Mouse (Mus musculus) thymus, postnatal 36 days (tissue): Measurements from ENCODE around the gene 4833420G17Rik.
A peak's percentile ranks its signal among the peaks of the same experiment; 100 is the strongest.
"Not testable (repeated sequence)": the region's sequence is repeated elsewhere in the genome, so short reads cannot be mapped to it uniquely, and the experiment has no call there.

ENCODE experiments used
- DNase-seq, 2 experiments: peaks; one replicate each; pipeline ENCODE4 v3.0.0; 2022; ENCODE audit warnings: mixed read lengths in 2 of 2

4833420G17Rik gene

DNA sequence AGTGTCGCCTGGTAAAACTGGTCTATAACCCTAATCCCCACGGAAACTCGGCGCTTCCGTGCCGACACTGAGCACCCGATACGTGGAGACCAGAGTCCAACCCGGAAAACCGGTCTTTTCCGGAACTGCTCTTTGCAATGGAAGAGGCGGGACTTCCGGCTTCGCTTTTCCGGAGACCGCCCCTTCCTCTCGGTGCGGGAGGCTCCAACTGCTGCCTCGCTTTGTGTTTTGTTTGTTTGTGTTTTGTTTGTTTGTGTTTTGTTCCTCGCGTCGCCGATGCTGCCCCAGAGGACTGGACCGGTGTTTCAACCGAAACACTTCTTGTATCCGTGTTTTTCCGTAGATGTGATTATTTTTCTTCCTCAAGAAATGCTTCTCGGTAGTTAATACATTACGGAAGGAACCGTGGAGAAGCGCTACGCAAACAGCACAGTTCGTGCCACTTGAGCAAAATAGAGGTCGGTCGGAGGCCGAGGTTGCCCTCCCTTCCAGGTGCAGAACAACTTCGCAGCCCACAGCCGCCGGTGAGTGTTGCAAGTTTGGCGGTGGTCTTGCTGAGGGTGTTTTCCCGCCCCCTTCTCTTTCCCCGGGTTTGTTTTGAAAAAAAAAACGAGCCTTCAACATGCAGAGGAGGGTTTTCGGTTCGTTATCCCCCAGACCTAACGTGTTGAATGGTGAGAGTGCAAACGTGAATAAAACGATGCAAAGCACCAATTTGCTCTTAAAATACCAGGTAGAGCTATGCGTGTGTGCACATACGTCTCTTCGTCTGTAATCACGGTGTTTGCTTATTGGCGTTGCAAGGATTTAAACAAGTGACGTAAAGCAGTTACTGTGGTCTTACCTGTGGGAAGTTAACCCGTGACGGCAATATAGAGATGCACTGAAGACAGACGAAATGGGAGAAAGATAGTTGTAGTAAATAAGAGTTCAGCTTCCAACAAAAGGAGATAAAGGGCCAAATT lies at the start of gene 4833420G17Rik:
Gene 4833420G17Rik, plus strand, starts transcription at position 173 of the 965 bp plus-strand sequence.
- DNase-seq: peak; percentile 82 to 86

DNA sequence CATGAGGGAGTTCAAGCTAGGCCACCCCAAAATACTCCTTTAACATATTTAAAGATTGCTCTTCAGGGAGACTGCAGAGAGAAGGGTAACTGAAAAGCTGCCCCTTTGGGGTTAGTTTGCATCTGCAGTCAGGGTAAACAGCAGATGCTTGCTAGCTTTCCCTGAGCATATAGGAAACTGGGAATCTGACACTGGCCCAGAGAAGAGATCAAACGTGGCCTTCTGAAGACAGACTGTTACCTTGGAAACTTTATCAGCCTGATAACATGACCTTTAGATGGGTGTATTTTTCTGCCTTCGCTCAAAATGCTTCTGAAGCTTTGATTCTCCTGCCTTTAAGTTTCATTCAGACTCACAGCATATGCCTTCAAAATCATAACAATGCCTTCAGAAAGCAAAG lies 49.5 kb upstream of the 4833420G17Rik start:
- no peak for DNase-seq

- no peak for DNase-seq
These were observed 44.1 kb upstream of the 4833420G17Rik start for GRCm38 (mm10) chr13:119418479-119418878.

GRCm38 (mm10) chr13:119430164-119430563 lies 32.4 kb upstream of the 4833420G17Rik start:
- DNase-seq: peak in 1 of 2 experiments; percentile 13

- no peak for DNase-seq
These were observed 30.5 kb upstream of the 4833420G17Rik start for GRCm38 (mm10) chr13:119432041-119432440.

DNA sequence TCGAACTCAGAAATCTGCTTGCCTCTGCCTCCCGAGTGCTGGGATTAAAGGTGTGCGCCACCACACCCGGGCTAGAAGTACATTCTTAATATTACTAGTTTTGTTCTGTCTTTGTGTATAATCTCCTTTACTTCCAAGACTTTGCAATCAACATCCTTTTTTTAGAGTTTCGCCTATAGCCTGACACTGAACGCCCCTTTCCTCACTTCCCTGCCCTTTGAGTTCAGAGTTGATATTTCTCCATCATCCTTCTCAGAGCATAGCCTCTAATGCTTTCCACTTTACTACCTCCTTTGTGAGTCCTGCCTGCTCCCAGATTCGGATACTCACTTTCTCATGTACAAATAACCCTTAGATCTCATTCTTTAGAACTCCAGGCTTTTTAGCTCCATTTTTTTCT lies 28.2 kb upstream of the 4833420G17Rik start:
- DNase-seq: no peak

- DNase-seq: no peak
These were observed 20.3 kb upstream of the 4833420G17Rik start for GRCm38 (mm10) chr13:119442244-119442643.

GRCm38 (mm10) chr13:119453563-119453962 lies 9.0 kb upstream of the 4833420G17Rik start:
- DNase-seq: no peak

- DNase-seq: no peak
These were observed 7.5 kb upstream of the 4833420G17Rik start for GRCm38 (mm10) chr13:119455082-119455481.

GRCm38 (mm10) chr13:119456342-119456741 lies 6.2 kb upstream of the 4833420G17Rik start:
- DNase-seq: no peak

DNA sequence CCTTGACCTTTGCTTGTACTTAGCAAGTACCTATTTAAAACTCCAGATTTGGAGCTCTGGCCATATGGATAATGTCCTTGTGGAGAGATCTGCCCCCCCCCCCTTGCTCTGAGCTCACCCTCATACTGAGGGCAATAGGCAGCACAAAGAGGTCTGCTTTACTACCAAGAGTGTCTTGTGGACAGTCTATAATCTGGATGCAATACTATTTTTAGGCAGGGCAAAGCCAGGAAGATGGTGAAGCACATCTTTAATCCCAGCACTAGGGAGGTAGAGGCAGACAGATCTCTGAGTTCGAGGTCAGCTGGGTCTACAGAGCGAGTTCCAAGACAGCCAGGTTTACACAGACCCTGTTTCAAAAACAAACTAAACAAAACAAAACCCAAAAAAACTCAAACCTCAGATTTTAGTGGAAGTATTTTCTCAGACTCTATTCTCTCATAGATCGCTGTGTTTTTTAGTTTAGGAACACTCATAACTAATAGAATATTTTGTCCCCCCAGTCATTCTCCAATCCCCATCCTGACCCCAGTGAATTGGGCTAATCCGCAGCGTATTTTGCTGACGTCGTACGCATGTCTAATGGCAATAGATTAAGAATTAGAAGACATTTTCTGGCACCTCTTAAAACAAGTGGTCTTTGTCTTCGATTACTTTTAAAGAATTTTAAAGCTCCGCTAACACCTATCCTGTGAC lies 520 bp upstream of the 4833420G17Rik start:
- DNase-seq: no peak

GRCm38 (mm10) chr13:119476631-119477030 lies 14.1 kb downstream of the 4833420G17Rik start:
- no peak for DNase-seq

- no peak for DNase-seq
These were observed 15.2 kb downstream of the 4833420G17Rik start for GRCm38 (mm10) chr13:119477789-119478188.

- DNase-seq: no peak
These were observed 24.8 kb downstream of the 4833420G17Rik start for GRCm38 (mm10) chr13:119487354-119487753.

GRCm38 (mm10) chr13:119487880-119488580 lies 25.5 kb downstream of the 4833420G17Rik start, which contains the start of the genes Tmem267 and 3110070M22Rik:
TSS of gene Tmem267 (plus strand) at chr13:119488039.
TSS of gene 3110070M22Rik (minus strand) at chr13:119488383.
- peak; percentile 81 to 85 for DNase-seq

DNA sequence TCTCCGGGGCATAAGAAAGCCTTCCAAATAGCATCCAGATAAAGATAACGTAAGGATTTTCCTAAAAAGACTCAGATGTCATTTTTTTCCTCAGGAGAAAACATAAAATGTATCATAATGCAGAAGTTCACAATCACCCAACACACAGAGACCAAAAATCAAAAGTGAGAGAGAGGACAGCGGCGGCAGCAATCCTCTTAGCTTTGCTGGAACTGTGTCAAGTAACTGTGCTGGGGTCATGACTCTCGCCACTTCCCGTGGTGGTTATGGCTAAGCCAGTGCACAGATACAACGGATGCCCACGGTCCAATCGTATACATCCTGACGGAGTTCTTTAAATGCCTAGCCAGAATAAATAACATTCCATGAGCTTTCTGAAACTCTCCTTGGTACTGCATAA lies 29.5 kb downstream of the 4833420G17Rik start:
- not testable (repeated sequence) for DNase-seq

- DNase-seq: not testable (repeated sequence)
These were observed 32.4 kb downstream of the 4833420G17Rik start for GRCm38 (mm10) chr13:119494938-119495337.
